Mouse (Mus musculus): ENCODE measurements around the gene Rab6b.

GRCm38 (mm10) chr9:103086736-103087135, 24.9 kb upstream of the Rab6b start:
- TF ChIP-seq POLR2AphosphoS2 (IDR thresholded peaks at IDR 0.05; ENCODE audit: low read depth, low read length) (no peak), CTCF (conservative IDR thresholded peaks at IDR 0.05 in 1 of 2, IDR thresholded peaks at IDR 0.05 in 1 of 2; ENCODE audit: low read depth in 2 of 2, low read length in 2 of 2) (no peak), ETS1 (conservative IDR thresholded peaks at IDR 0.05; ENCODE audit: low read depth, low read length) (no peak), ZNF384 (IDR thresholded peaks at IDR 0.05; ENCODE audit: low read depth, low read length) (no peak), POLR2A (IDR thresholded peaks at IDR 0.05; ENCODE audit: low read depth, low read length) (no peak), MAFK (IDR thresholded peaks at IDR 0.05; ENCODE audit: insufficient replicate concordance, low read length) (no peak), USF1 (IDR thresholded peaks at IDR 0.05; ENCODE audit: low read depth, low read length) (no peak), E2F4 (IDR thresholded peaks at IDR 0.05; ENCODE audit: insufficient replicate concordance, low read depth, low read length) (no peak), KAT2A (IDR thresholded peaks at IDR 0.05; ENCODE audit: insufficient replicate concordance, low read length) (no peak), EP300 (IDR thresholded peaks at IDR 0.05; ENCODE audit: low read length) (no peak), IRF4 (IDR thresholded peaks at IDR 0.05; ENCODE audit: low read depth, low read length) (no peak), CHD2 (IDR thresholded peaks at IDR 0.05; ENCODE audit: low read length) (no peak)

Data from CH12.LX (cell line).